Comparison of ENCODE assay signal across 12 mouse cellular contexts in the genomic region with DNA sequence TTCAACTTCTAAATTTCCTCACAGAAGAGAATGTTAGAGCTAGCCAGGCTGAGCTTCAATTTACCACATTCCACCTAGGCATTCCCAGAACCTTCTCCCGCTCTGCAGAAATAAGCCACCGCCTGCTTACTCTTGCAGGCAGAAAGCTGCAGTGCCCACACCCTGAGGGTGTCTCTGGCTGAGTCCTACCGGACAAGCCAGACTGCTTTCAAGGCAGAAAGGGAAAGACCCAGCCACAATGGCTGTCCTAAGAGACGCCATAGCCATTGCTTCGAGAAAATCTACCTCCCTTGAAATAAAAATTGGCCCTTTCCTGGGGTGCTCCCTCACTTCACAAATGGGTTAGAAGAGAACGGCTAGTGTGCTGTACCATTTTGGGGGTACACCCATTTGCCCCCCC.
DNase-seq lines count a peak whose midpoint lies in the region; ATAC-seq lines count a peak whose summit lies in the region.
"Had no signal": no experiment of that assay in that cellular context is flagged by ENCODE, and none has a peak within 500 bp of the region (broad histone marks: within the 10 kb centered on the region; RNA-seq: fewer than 3 reads in every experiment).

No protein-coding gene starts in this region.

- peaks cover 87% of the 10 kb centered on the region for H3K4me1 ChIP-seq in hindbrain, embryonic 10.5 days (replicated peaks)
- H3K4me1 ChIP-seq in midbrain, embryonic 15.5 days: peaks cover 36% of the 10 kb centered on the region

- peaks cover 14% of the 10 kb centered on the region; the same call in 1 of the 2 replicates for H3K36me3 ChIP-seq in hindbrain, embryonic 10.5 days
- no peaks in the 10 kb centered on the region for H3K36me3 ChIP-seq in midbrain, embryonic 15.5 days (replicated peaks)
- H3K36me3 ChIP-seq: embryonic facial prominence, embryonic 12.5 days; heart, embryonic 12.5 days; intestine, embryonic 15.5 days had no signal

- peak overlapping the region; percentile 94 for H3K27ac ChIP-seq in hindbrain, embryonic 10.5 days
- peak overlapping the region; percentile 100 for H3K27ac ChIP-seq in midbrain, embryonic 15.5 days
- H3K27ac ChIP-seq: intestine, embryonic 15.5 days had no signal

- peak overlapping the region; percentile 95 for H3K4me2 ChIP-seq in midbrain, embryonic 15.5 days
- H3K4me2 ChIP-seq: embryonic facial prominence, embryonic 12.5 days; heart, embryonic 12.5 days; intestine, embryonic 15.5 days; lung, embryonic 14.5 days had no signal

- 52% methylated on average over 6 of the region's 6 CpGs for whole genome bisulfite sequencing in hindbrain, embryonic 10.5 days
- WGBS in midbrain, embryonic 15.5 days: 27% methylated on average over 6 of the region's 6 CpGs

- H3K9ac ChIP-seq in midbrain, embryonic 15.5 days: peak overlapping the region; percentile 77
- H3K9ac ChIP-seq: heart, embryonic 12.5 days; intestine, embryonic 15.5 days; lung, embryonic 14.5 days had no signal

- no peak for ATAC-seq in midbrain, embryonic 15.5 days (replicated peaks)
- ATAC-seq: intestine, embryonic 15.5 days had no signal

- H3K9me3 ChIP-seq in hindbrain, embryonic 10.5 days: no peaks in the 10 kb centered on the region
- H3K9me3 ChIP-seq in midbrain, embryonic 15.5 days: no peaks in the 10 kb centered on the region
- H3K9me3 ChIP-seq: embryonic facial prominence, embryonic 12.5 days; heart, embryonic 12.5 days; intestine, embryonic 15.5 days had no signal

- H3K4me3 ChIP-seq in hindbrain, embryonic 10.5 days: peak overlapping the region; percentile 66
- peak overlapping the region; percentile 86 for H3K4me3 ChIP-seq in midbrain, embryonic 15.5 days
- H3K4me3 ChIP-seq: heart, embryonic 12.5 days; intestine, embryonic 15.5 days had no signal

- peaks cover 85% of the 10 kb centered on the region for H3K27me3 ChIP-seq in hindbrain, embryonic 10.5 days (ENCODE audit: insufficient read depth, poor library complexity, severe bottlenecking)
- no peaks in the 10 kb centered on the region for H3K27me3 ChIP-seq in midbrain, embryonic 15.5 days (replicated peaks)

- peak; percentile 61 for DNase-seq in brain, adult 2 months (ENCODE audit: low read depth, low spot score)
- DNase-seq in cerebellum, postnatal 25 days: peak; percentile 63 to 64
- no peak for DNase-seq in hindbrain, embryonic 10.5 days (ENCODE audit: low spot score)
- DNase-seq in thymus, postnatal 4 days: no peak
- DNase-seq in urinary bladder, adult 18-20 months (ENCODE audit: low spot score in 2 of 2): no peak
- DNase-seq in liver: no peak
- DNase-seq: lung, embryonic 14.5 days; thymus, postnatal 14 days had no signal

Comparison
In these comparisons a context has a peak if more than half of its experiments do, and no peak if none do; other contexts are left out.
1. DNase-seq: peak in brain, adult 2 months (single experiment) and cerebellum, postnatal 25 days (2 of 2); none in hindbrain, embryonic 10.5 days (single experiment), thymus, postnatal 4 days (single experiment), urinary bladder, adult 18-20 months (0 of 2) and liver (single experiment).